Mouse (Mus musculus): ENCODE data around the gene Fibp.

DNA sequence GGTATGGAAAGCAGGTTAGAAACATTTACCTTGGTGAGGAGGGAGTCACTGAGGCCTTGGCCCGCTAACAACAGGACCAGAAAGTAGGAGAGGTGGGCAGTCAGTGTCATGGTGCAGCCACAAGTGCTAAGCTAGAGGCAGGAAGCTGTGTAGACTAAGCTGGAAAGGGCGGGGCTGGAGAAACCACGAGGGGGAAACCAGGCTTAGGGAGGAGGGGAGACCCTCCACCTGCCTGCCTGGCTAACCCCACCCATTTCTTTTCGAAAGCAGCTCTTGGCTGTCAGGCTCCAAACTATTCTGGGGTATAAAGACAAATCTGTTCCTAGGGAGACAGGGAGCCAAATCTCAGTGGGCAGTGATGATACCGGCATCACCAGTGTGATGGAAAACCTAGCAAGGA, 8.0 kb downstream of the Fibp start, which contains the start of gene Ctsw:
- no peak for TF ChIP-seq CTCF (IDR thresholded peaks at IDR 0.05 in 2 of 3, conservative IDR thresholded peaks at IDR 0.05 in 1 of 3; ENCODE audit: control insufficient read depth in 1 of 3, insufficient read depth in 1 of 3, low read depth in 2 of 3, low read length in 3 of 3, poor library complexity in 1 of 3, severe bottlenecking in 1 of 3)
- TF ChIP-seq USF2 (IDR thresholded peaks at IDR 0.05; ENCODE audit: borderline replicate concordance in 1 of 2, insufficient read depth in 1 of 2, low read depth in 1 of 2, low read length in 2 of 2): no peak
- no peak for TF ChIP-seq UBTF (IDR thresholded peaks at IDR 0.05; ENCODE audit: borderline replicate concordance, insufficient read depth, low read depth, low read length)
